Mouse (Mus musculus) macrophage (primary cell): ENCODE measurements at regions not wholly inside any gene's neighbourhood (a gene's known extent, or its start where the extent isn't known, plus 50 kb on each side); places are given as distances from the start of the nearest gene placed in this dataset.
A peak's percentile ranks its signal among the peaks of the same experiment; 100 is the strongest.

Experiments
- H3K27ac ChIP-seq: fragments of 350-480 bp; formaldehyde crosslinking; 2 replicates; pipeline ENCODE4 v1.9.0; 2021
- H3K36me3 ChIP-seq: fragments of 350-480 bp; formaldehyde crosslinking; 2 replicates; pipeline ENCODE4 v1.9.0; 2021; ENCODE audit errors: inconsistent target
- H3K4me3 ChIP-seq: fragments of 350-480 bp; formaldehyde crosslinking; 2 replicates; pipeline ENCODE4 v1.9.0; 2021; ENCODE audit errors: inconsistent target
- H3K79me2 ChIP-seq: fragments of 350-480 bp; formaldehyde crosslinking; 2 replicates; pipeline ENCODE4 v1.9.0; 2021; ENCODE audit errors: inconsistent target
- WGBS: methylation state at CpG from one replicate; pipeline ENCODE4 v1.1.7; 2026; ENCODE audit warnings: inconsistent platforms; ENCODE audit not compliant: missing documents; 5-methylcytosine and 5-hydroxymethylcytosine counted together

DNA sequence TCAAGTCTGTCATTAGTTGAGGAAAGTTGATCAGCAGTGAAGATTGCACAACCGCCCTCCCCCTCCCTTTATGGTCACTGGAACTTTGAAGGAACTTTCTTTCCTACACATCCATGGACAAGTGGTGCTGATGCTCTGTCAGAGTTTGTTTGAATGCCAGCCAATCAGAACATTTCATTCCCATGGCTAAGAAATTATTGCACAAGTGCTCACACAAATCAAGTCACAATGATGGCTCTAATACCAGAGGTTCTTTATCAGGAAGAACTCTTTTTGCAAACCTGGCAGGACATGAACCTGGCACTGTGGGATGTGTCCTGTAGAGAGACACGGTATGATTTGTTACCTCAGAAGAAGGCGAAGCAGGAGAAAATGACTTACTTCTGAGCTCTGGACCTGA, 54.3 kb upstream of the Spry2 start:
- Histone ChIP-seq H3K27ac (no peak overlapping the region), H3K4me3 (no peak overlapping the region), H3K79me2 (no peaks in the 10 kb centered on the region), H3K36me3 (no peaks in the 10 kb centered on the region)
- WGBS = 90% methylated on average over 3 of the region's 3 CpGs

DNA sequence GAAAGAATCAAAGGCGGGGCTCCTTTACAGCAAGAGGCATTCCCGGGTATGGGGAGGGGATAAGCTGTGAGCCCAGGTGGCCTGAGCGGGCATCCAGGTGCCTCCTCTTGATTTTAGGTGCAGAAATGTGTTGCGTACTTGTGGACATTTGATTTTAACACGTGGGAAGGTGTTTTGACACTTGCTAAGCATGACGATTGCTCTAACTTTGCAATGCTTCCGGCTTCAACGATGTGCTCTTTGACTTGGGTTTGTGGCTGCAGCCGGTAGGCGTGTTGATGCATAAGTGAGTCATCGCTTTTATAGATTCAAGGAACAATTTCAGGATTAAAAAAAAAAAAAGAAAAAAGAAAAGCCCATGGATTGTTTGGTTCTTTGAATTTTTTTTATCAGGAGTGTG, 58.5 kb upstream of the Spry2 start:
- no peaks in the 10 kb centered on the region for H3K36me3 ChIP-seq
- 89% methylated on average over 10 of the region's 11 CpGs for WGBS
- H3K79me2 ChIP-seq = no peaks in the 10 kb centered on the region
- H3K27ac ChIP-seq = no peak overlapping the region
- no peak overlapping the region for H3K4me3 ChIP-seq

DNA sequence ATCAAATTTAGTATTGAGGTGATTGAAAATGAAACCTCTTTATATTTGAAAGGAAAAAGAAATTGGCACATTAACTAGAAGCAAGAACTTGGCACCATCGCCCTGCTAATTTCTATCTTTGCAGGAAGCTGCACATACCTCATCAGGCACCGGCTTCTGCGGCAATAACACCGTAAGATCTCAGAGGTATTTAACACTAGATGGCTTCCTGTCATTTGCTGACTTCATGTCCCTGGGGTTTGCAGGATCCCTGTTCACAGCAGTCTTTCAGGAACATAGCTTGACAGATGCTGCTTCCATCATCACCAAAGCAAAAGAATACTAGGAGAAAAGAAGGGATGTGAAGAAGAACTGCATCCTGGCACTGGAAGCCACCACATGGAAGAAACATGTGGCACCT, 60.2 kb upstream of the Spry2 start:
- Histone ChIP-seq H3K79me2 (no peaks in the 10 kb centered on the region), H3K27ac (no peak overlapping the region), H3K36me3 (no peaks in the 10 kb centered on the region), H3K4me3 (no peak overlapping the region)
- 83% methylated on average over 4 of the region's 4 CpGs for WGBS

DNA sequence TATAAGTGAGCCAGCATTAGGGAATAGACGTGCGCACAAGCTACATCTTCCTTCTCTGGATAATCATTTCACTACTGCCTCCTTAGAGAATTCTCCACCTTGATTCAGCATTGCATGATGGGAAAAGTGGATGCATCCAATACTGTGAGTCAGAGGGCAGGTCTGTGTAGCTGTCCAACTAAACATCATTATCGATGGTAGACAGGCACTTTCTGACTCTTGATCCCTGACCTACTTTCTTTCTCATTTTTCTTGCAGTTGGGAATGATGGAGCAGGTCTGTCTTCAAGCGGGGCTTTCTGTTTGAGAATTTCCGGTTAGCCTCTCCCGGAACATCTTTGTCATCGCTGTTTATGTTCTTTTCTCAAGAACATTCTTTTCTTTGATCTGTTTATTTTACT, 61.4 kb upstream of the Spry2 start:
- Histone ChIP-seq H3K79me2 (no peaks in the 10 kb centered on the region), H3K4me3 (no peak overlapping the region), H3K27ac (no peak overlapping the region), H3K36me3 (no peaks in the 10 kb centered on the region)
- WGBS = 91% methylated on average over 7 of the region's 7 CpGs

DNA sequence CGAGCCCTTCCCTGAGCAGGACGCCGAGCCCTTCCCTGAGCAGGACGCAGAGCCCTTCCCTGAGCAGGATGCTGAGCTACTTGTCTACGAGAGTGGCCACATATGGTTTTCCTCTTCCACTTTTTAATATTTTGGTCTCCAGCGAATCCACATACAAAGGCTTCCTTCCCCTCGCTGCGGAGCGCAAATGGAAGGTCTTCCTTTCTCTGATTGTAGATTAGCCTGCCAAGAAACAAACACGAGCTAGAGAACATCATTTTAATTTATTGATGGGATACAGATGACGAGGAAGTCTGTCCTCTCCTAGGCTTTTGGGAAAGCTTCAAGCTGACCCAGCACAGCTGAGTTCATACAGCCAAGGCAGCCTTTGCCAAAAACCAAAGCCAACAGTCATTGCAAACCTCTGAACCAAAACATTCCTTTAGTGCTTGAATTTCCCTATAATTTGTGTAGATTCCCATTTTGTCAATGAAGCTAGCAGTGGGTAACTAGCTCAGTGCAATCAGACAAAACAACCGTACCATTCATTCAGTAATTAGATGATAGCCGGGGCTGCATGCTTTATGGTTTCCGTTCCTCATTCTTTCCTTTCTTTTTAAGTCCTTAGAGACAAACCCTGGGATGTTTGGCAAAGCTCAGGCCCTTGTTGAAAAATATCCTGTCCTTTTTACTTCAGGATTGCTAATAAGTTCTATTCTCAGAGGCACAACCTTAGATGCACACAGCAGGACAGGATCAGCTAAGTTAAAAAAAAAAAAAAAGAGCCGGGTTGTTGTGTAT, 83.1 kb upstream of the Spry2 start:
- no peak overlapping the region for H3K4me3 ChIP-seq

DNA sequence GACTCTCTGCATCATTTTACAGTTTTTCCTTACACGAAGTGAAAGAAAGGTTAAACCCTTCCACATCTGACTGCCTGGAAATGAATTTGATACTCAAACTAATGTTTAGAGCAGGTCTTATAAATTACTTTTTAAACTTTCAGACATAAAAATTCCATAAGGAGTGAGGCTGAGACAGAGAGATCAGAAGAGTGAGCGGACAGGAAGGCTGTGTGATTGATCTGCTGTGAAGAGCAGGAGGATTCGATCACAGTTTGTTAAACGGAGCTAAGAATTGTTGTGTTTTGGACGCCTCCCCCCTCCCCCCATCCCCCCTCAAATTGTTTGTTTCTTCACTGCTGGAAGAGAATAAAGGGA, 83.7 kb upstream of the Spry2 start:
- 78% methylated on average over 4 of the region's 5 CpGs for WGBS

More for the DNA sequence above, 83.1 kb upstream of the Spry2 start:
- H3K27ac ChIP-seq = no peak overlapping the region
- no peaks in the 10 kb centered on the region for H3K36me3 ChIP-seq
- 72% methylated on average over 15 of the region's 15 CpGs for WGBS
- H3K79me2 ChIP-seq = no peaks in the 10 kb centered on the region

DNA sequence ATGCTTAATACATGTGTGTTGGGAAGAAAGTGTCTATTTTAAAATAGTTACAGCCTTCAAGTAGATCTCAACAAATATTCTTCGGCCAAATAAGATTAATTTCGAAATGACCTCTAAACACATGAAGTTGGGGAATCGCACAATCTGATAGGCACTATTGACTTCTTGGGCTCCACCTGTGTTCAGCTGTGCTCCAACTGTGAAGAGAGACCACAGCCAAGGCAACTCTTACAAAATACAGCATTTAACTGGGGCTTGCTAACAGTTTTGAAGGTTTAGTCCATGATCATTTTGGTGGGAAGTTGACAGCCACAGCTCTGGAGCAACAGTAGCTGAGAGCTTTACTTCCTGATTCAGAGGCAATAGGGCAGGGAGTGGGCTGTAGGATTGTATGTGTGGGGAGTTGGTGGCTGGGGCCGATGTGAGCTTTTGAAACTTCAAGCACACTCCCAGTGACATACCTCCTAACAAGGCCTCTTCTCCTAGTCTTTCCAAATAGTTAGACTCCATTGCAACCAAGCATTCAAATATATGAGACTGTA, 90.8 kb upstream of the Spry2 start:
- H3K4me3 ChIP-seq = no peak overlapping the region
- H3K27ac ChIP-seq = no peak overlapping the region
- 93% methylated on average over 4 of the region's 4 CpGs for WGBS
- no peaks in the 10 kb centered on the region for H3K79me2 ChIP-seq
- H3K36me3 ChIP-seq = no peaks in the 10 kb centered on the region

More for the DNA sequence above, 83.7 kb upstream of the Spry2 start:
- Histone ChIP-seq H3K27ac (no peak overlapping the region), H3K36me3 (no peaks in the 10 kb centered on the region), H3K79me2 (no peaks in the 10 kb centered on the region), H3K4me3 (no peak overlapping the region)

DNA sequence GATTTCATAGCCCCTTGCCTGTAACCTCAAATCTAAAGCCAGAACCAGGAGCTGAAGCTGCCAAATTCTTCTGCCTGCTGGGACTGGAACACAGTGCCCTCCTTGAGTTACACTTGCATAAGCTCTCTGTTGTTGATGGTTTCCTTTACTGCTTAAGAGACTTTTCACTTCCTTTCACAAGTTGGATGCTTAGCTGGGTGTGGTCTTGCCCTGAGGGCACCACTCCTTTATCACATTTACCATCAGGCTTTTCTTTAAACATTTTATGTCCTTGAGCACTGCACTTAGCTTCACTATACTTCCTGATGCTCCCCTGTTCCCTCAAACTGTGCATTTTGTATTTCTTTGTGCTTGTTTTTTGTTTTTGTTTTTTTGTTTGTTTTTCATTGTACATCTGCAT, 92.1 kb upstream of the Spry2 start:
- Histone ChIP-seq H3K36me3 (no peaks in the 10 kb centered on the region), H3K4me3 (no peak overlapping the region), H3K79me2 (no peaks in the 10 kb centered on the region), H3K27ac (no peak overlapping the region)

DNA sequence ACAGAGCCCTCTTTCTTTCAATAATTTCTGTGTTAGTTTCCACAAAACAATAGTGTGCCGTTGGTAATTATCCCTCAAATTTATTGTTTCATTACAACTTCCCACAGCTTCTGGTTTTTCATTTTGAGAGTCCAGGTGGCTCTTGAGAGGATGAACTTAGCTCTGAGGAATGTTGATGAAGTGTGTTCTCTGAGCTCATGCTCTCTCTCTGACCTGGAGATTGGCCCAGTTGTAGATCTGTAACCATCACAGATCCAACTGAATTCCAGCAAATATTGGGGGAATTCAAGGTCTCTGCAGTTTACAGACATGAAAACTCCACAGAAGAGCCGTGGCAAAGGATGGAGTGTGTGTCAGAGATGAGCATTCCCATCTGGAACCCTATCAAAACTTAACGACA, 96.5 kb upstream of the Spry2 start:
- H3K36me3 ChIP-seq = no peaks in the 10 kb centered on the region
- H3K27ac ChIP-seq = no peak overlapping the region
- no peaks in the 10 kb centered on the region for H3K79me2 ChIP-seq
- WGBS = 91% methylated on average over 2 of the region's 3 CpGs
- H3K4me3 ChIP-seq = no peak overlapping the region

DNA sequence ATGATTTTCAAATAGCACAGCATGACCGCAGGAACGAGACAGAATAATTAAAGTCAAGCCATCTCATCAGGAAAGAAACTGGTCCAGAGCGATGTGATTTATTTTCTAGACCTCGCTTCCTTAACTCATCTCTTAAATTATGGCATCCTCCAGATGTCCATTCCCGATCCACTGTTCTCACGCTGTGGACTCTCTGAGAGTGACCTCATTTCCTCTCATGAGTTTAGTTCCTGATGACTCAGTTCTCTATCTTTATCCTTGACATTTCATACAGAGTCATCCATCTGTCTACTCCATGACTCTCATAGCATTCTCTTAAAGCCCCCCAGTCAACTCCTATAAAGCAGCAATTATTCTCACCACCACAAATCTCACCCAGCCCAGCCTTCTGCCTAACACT, 103.2 kb upstream of the Spry2 start:
- Histone ChIP-seq H3K4me3 (no peak overlapping the region), H3K79me2 (no peaks in the 10 kb centered on the region), H3K27ac (no peak overlapping the region), H3K36me3 (no peaks in the 10 kb centered on the region)
- 59% methylated on average over 6 of the region's 6 CpGs for WGBS

DNA sequence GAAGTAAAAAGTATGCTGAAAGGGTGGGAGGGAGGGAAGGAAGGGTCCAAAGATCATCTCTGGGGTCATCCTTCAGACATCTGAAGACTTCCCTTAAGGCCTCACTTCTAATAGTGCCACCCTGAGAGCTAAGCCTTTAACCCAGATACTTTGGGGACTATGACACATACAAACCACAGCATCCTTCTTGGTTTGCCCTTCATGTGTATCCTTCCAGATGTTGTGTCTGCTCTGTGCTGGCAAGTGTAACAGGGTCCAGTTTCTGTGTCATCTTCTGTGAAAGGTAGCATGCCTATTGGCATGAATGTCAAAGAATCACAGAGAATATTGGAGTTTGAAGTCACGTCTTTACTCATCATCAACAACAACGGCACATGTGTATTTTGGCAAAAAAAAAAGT, 98.2 kb upstream of the Trim52 start:
- 100% methylated on average over 2 of the region's 2 CpGs for WGBS
- H3K36me3 ChIP-seq = no peaks in the 10 kb centered on the region
- no peaks in the 10 kb centered on the region for H3K79me2 ChIP-seq
- no peak overlapping the region for H3K27ac ChIP-seq
- H3K4me3 ChIP-seq = no peak overlapping the region

DNA sequence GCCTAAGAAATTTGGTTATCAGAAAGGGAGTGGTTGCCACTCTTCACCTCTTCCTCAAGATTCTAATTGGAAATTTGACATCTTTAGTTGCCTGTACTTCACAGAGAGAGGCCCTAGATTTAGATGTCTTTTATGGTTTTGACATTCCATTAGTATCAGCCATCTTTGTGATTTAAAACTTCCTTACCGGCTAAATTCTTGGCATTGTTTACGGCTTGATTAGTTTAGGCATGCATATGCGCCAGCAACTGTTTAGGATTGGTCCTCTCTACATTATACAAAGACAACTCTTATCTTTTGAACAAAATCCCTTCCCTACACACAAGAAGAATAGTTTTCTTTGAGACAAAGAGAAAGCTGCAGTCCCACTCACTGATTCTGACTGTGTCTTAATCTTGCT, 97.0 kb upstream of the Trim52 start:
- no peak overlapping the region for H3K27ac ChIP-seq
- no peaks in the 10 kb centered on the region for H3K79me2 ChIP-seq
- H3K4me3 ChIP-seq = no peak overlapping the region
- no peaks in the 10 kb centered on the region for H3K36me3 ChIP-seq
- 92% methylated on average over 3 of the region's 3 CpGs for WGBS

DNA sequence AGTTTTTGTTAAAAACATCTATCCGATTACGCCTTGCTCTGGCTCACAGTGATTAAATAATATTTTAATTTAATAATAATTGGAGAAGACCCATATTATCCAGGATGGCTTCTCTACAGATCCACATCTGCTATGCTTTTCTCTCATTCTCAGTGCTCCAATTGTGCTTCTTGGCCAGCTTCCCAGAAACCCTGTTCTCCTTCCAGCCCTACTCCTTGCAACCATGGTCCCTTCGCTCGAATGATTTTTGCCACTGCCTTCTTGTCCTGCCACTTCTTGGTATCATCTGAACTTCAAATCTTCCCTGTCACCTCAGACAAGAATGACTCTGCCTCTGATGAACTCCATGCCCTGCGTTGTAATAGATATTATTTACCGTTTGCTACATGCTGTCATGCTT, 95.0 kb upstream of the Trim52 start:
- H3K27ac ChIP-seq = peak overlapping the region; percentile 52; the same call in 1 of the 2 replicates
- H3K36me3 ChIP-seq = no peaks in the 10 kb centered on the region
- no peaks in the 10 kb centered on the region for H3K79me2 ChIP-seq
- 97% methylated on average over 6 of the region's 6 CpGs for WGBS
- no peak overlapping the region for H3K4me3 ChIP-seq

DNA sequence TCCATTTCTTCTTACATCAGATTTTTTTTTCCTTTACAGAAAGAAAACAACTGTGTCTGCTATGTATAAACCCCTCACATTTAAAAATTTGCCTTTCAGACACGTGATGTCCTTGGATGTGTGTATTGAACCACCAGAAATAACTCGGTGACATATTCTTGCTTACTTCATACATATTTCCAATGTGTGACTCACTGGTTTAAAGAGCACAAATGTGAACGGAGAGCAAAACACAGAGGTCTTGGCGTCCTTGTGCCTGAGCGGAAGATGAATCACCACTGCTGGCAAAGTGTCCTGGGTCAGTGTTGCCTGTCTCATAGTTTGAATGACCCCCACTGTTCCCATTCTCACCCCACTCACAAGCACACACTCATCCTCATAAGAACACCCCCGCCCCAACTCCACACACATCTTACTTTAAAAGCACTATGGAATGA, 94.0 kb upstream of the Trim52 start:
- WGBS = 78% methylated on average over 6 of the region's 6 CpGs
- peak overlapping the region; percentile 52 for H3K27ac ChIP-seq
- no peak overlapping the region for H3K4me3 ChIP-seq
- H3K79me2 ChIP-seq = no peaks in the 10 kb centered on the region
- H3K36me3 ChIP-seq = no peaks in the 10 kb centered on the region

DNA sequence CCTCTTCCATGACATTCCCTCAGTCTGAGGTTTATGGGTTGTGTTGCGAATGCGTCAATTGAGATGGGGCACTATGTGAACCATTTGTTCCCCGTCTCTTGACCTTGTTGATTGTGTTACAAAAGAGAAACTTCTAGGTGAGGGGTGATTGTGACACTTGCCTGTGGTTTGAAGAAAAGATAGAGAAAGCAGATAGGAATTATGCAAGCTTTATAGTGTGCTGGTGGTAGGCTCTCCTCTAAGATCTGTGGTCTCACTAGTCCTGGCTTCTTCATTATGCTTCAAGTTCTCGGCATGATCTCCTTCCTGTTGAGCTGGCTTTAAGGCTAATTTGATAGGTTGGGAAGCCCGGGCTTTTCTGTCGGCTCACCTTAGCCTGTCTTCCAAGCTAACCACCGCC, 83.2 kb upstream of the Trim52 start:
- Histone ChIP-seq H3K79me2 (no peaks in the 10 kb centered on the region), H3K4me3 (no peak overlapping the region), H3K36me3 (no peaks in the 10 kb centered on the region), H3K27ac (no peak overlapping the region)
- WGBS = 67% methylated on average over 7 of the region's 7 CpGs

DNA sequence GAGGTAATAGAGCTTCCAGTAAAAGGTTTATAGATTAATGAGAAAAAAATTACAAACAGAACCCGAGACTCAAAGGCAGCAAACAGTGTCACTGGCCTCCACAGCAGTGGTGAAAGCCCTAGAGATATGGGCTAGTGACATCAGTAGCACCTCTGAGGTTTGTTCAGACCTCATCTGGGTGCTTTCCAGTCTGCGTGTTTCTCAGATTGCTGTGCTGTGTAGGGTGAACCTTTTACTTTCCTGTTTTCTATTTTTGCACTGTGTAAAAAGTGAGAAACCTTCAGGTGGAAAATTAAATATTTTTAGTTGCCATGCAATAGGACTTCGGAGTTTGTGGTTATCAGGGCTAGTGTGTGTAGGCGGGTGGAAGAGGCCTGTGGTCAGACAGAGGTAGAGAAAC, 79.2 kb upstream of the Trim52 start:
- Histone ChIP-seq H3K79me2 (no peaks in the 10 kb centered on the region), H3K4me3 (no peak overlapping the region), H3K36me3 (no peaks in the 10 kb centered on the region), H3K27ac (no peak overlapping the region)
- 84% methylated on average over 4 of the region's 4 CpGs for WGBS
